Mouse (Mus musculus) spleen, adult 2 months (tissue): ENCODE data around the gene Plekhh3. TPM values are rescaled to one million over a fixed set of nuclear protein-coding genes. Genes with fewer than 3 reads are reported as not detected.

Source experiments
- DNase-seq, 2 experiments: peaks; one replicate each; pipeline versions ENCODE4 v3.0.0 to v3.0.0-alpha.2; 2012 to 2021; ENCODE audit warnings: low spot score in 2 of 2, low read depth in 1 of 2
- H3K27ac ChIP-seq: fragments of 200-500 bp; 2 replicates; pipeline ENCODE4 v1.5.1; 2012; ENCODE audit warnings: low read length, inconsistent platforms; ENCODE audit not compliant: insufficient read depth
- H3K27me3 ChIP-seq: fragments of 200-500 bp; 2 replicates; pipeline ENCODE4 v1.6.1; 2012; ENCODE audit warnings: mild to moderate bottlenecking, moderate library complexity, low read length, inconsistent platforms; ENCODE audit not compliant: control insufficient read depth, insufficient read depth
- H3K36me3 ChIP-seq: fragments of 200-500 bp; 2 replicates; pipeline ENCODE4 v1.6.1; 2012; ENCODE audit warnings: mild to moderate bottlenecking, low read length, inconsistent platforms; ENCODE audit not compliant: control insufficient read depth, insufficient read depth
- H3K4me1 ChIP-seq: fragments of 200-500 bp; 2 replicates; pipeline ENCODE4 v1.6.1; 2011; ENCODE audit warnings: inconsistent platforms; ENCODE audit not compliant: control insufficient read depth, insufficient read depth, insufficient read length
- H3K4me3 ChIP-seq: fragments of 200-500 bp; 2 replicates; pipeline ENCODE4 v1.5.1; 2011; ENCODE audit warnings: mild to moderate bottlenecking, inconsistent platforms; ENCODE audit not compliant: insufficient read depth, insufficient read length; ENCODE audit errors: extremely low read depth
- CTCF ChIP-seq: fragments of 200-500 bp; IDR thresholded peaks from 2 replicates; pipeline ENCODE4 v1.5.1; 2011; ENCODE audit warnings: mild to moderate bottlenecking, inconsistent platforms; ENCODE audit not compliant: insufficient read depth, insufficient read length, insufficient replicate concordance; ENCODE audit errors: extremely low read depth
- POLR2A ChIP-seq: fragments of 200-500 bp; IDR thresholded peaks from 2 replicates; pipeline ENCODE4 v1.6.1; 2011; ENCODE audit warnings: low read depth, low read length, inconsistent platforms
- WGBS: fragments of 180-500 bp; shearing (Covaris S2); methylation state at CpG from one replicate; pipeline ENCODE4 v1.1.7; 2018; 5-methylcytosine and 5-hydroxymethylcytosine counted together
- polyA plus RNA-seq: library from polyadenylated mRNA; depleted of rRNA; stranded (reverse); fragments of >200 nt; gene quantifications from 2 replicates; pipeline ENCODE4 v1.2.3, GENCODE M21; 2012

Plekhh3 gene
- polyA plus RNA-seq, 1 experiment, result 5.8 TPM

GRCm38 (mm10) chr11:101174851-101175628 lies 3.9 kb upstream of the Plekhh3 start, which contains the start of gene Ccr10:
Ccr10 (minus strand) TSS chr11:101175443.
- peak; percentile 15; the same call in 1 of the 2 replicates for TF ChIP-seq CTCF
- TF ChIP-seq POLR2A, result no peak
- H3K4me3 ChIP-seq, result no peak within 1 kb of the TSS
- peaks cover 35% of the 10 kb centered on the region for H3K4me1 ChIP-seq
- 18% methylated on average over 14 of the region's 14 CpGs for WGBS
- no peaks in the 10 kb centered on the region for H3K36me3 ChIP-seq
- H3K27me3 ChIP-seq, result peaks cover 20% of the 10 kb centered on the region
- H3K27ac ChIP-seq, result 0 out of 2 replicates have a peak within 1 kb of the TSS, but pooled peaks have one; percentile 27
- no peak for DNase-seq

- Histone ChIP-seq H3K36me3 (no peaks in the 10 kb centered on the region), H3K27me3 (peaks cover 26% of the 10 kb centered on the region), H3K4me3 (no peak overlapping the region), H3K4me1 (peaks cover 35% of the 10 kb centered on the region), H3K27ac (0 out of 2 replicates have a peak overlapping the region, but pooled peaks have one; percentile 27)
- TF ChIP-seq POLR2A (no peak), CTCF (no peak)
- DNase-seq, result no peak
- 42% methylated on average over 9 of the region's 9 CpGs for WGBS
Measured at GRCm38 (mm10) chr11:101174389-101174745, 3.2 kb upstream of the Plekhh3 start.

- Histone ChIP-seq H3K36me3 (no peaks in the 10 kb centered on the region), H3K27me3 (peaks cover 27% of the 10 kb centered on the region), H3K4me1 (peaks cover 35% of the 10 kb centered on the region), H3K4me3 (peak overlapping the region; percentile 49), H3K27ac (0 out of 2 replicates have a peak overlapping the region, but pooled peaks have one; percentile 27)
- DNase-seq, result peak; percentile 62 to 71
- WGBS, result 3% methylated on average over 61 of the region's 61 CpGs
- TF ChIP-seq POLR2A (no peak), CTCF (peak; percentile 92)
Measured at GRCm38 (mm10) chr11:101173631-101174388, 2.7 kb upstream of the Plekhh3 start.

GRCm38 (mm10) chr11:101173112-101173511 lies 2.0 kb upstream of the Plekhh3 start:
- Histone ChIP-seq H3K36me3 (no peaks in the 10 kb centered on the region), H3K4me1 (peaks cover 35% of the 10 kb centered on the region), H3K27ac (no peak overlapping the region), H3K4me3 (no peak overlapping the region), H3K27me3 (peaks cover 29% of the 10 kb centered on the region)
- no peak for TF ChIP-seq CTCF
- no peak for TF ChIP-seq POLR2A
- DNase-seq, result no peak
- 14% methylated on average over 11 of the region's 11 CpGs for WGBS

GRCm38 (mm10) chr11:101172434-101172815 lies 1.3 kb upstream of the Plekhh3 start:
- no peak for TF ChIP-seq CTCF
- no peak for TF ChIP-seq POLR2A
- no peak overlapping the region; the same call in 1 of the 2 replicates for H3K27ac ChIP-seq
- H3K4me3 ChIP-seq, result peak overlapping the region; percentile 25
- peaks cover 31% of the 10 kb centered on the region for H3K27me3 ChIP-seq
- peaks cover 35% of the 10 kb centered on the region for H3K4me1 ChIP-seq
- no peaks in the 10 kb centered on the region for H3K36me3 ChIP-seq
- 9% methylated on average over 5 of the region's 5 CpGs for WGBS
- DNase-seq, result no peak

- WGBS, result 1% methylated on average over 31 of the region's 31 CpGs
- H3K4me1 ChIP-seq, result peaks cover 35% of the 10 kb centered on the region
- H3K27me3 ChIP-seq, result peaks cover 31% of the 10 kb centered on the region
- no peak for TF ChIP-seq CTCF
- TF ChIP-seq POLR2A, result no peak
- no peak for DNase-seq
- peak overlapping the region; percentile 25 for H3K4me3 ChIP-seq
- H3K27ac ChIP-seq, result no peak overlapping the region; the same call in 1 of the 2 replicates
- H3K36me3 ChIP-seq, result no peaks in the 10 kb centered on the region
Measured at GRCm38 (mm10) chr11:101171721-101172433, 726 bp upstream of the Plekhh3 start.
